Mouse (Mus musculus) intestine, embryonic 15.5 days (tissue): Measurements from ENCODE around the gene Gm9999. TPM values are rescaled to one million over a fixed set of nuclear protein-coding genes. Genes with fewer than 3 reads are reported as not detected.
A peak's percentile ranks its signal among the peaks of the same experiment; 100 is the strongest.
"Not testable (repeated sequence)": the region's sequence is repeated elsewhere in the genome, so short reads cannot be mapped to it uniquely, and the experiment has no call there.

ENCODE experiments used
- ATAC-seq: fragments of 200-750 bp; cut with Nextera tagmentation; 2 replicates; pipeline ENCODE4 v1.8.0; 2017; ENCODE audit warnings: moderate TSS enrichment, moderate library complexity
- H3K27ac ChIP-seq: fragments of 300-500 bp; sonication (generic); 2 replicates; pipeline ENCODE4 v1.5.1; 2015; ENCODE audit warnings: mild to moderate bottlenecking, inconsistent platforms
- H3K27me3 ChIP-seq: fragments of 300-500 bp; sonication (generic); replicated peaks from 2 replicates; pipeline ENCODE4 v1.6.1; 2015; ENCODE audit warnings: inconsistent platforms
- H3K36me3 ChIP-seq: fragments of 300-500 bp; sonication (generic); 2 replicates; pipeline ENCODE4 v1.6.1; 2015; ENCODE audit warnings: inconsistent platforms
- H3K4me1 ChIP-seq: fragments of 300-500 bp; sonication (generic); replicated peaks from 2 replicates; pipeline ENCODE4 v1.6.1; 2015; ENCODE audit warnings: inconsistent platforms
- H3K4me2 ChIP-seq: fragments of 300-500 bp; sonication (generic); replicated peaks from 2 replicates; pipeline ENCODE4 v1.6.1; 2015; ENCODE audit warnings: mild to moderate bottlenecking, inconsistent platforms
- H3K4me3 ChIP-seq: fragments of 300-500 bp; sonication (generic); replicated peaks from 2 replicates; pipeline ENCODE4 v1.5.1; 2015; ENCODE audit warnings: inconsistent platforms
- H3K9ac ChIP-seq: fragments of 300-500 bp; sonication (generic); 2 replicates; pipeline ENCODE4 v1.6.1; 2015; ENCODE audit warnings: inconsistent platforms
- H3K9me3 ChIP-seq: fragments of 300-500 bp; sonication (generic); 2 replicates; pipeline ENCODE4 v1.6.1; 2016; ENCODE audit warnings: inconsistent platforms
- WGBS: fragments of 180-500 bp; shearing (Covaris S2); methylation state at CpG from one replicate; pipeline ENCODE4 v1.1.7; 2015; 5-methylcytosine and 5-hydroxymethylcytosine counted together
- polyA plus RNA-seq: library from polyadenylated mRNA; unstranded; fragments of >200 nt; fragmentation: Nextera tagmentation; extraction: Ambion mirVana; gene quantifications from 2 replicates; pipeline ENCODE4 v1.2.1, GENCODE M21; 2015

The Gm9999 gene
- polyA plus RNA-seq, 1 experiment from 2014 or later = not detected

DNA sequence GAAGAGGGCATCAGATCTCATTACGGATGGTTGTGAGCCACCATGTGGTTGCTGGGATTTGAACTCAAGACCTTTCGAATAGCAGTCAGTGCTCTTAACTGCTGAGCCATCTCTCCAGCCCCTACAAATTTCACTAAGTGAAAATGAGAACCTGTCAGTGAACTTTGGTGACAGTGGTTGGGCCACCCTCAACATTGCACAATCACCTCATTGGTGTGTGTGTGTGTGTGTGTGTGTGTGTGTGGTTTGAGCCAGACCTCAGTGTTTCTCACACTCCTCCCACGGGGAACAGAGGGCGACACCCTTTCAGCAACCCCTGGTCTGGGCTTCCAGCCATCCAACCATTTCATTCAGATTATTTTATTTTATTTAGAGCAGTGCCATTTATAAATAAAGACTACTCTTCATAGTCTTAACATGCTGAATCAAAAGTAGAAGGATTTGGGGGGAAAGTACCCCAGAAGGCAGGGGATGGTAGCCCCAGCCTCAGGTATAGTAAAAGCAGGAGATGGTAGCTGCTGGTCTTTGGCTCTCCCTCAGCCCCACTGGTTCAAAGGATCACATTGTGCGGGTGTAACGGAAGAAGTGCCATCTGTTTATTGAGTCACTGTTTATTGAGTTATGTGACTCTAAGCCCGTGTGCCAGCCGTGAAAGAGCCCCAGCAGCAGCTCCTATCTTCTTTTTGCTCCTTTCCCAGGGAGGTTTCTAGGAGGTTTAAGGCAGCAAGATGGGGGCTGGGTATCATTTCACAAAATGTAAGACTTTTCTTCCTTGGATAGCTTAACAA lies 2.5 kb downstream of the Gm9999 start:
- Histone ChIP-seq H3K9me3 (no peaks in the 10 kb centered on the region), H3K4me3 (no peak overlapping the region), H3K4me1 (peaks cover 9% of the 10 kb centered on the region; the same call in 1 of the 2 replicates), H3K9ac (no peak overlapping the region), H3K4me2 (no peak overlapping the region), H3K27me3 (no peaks in the 10 kb centered on the region), H3K36me3 (no peaks in the 10 kb centered on the region), H3K27ac (peak overlapping the region; percentile 40; the same call in 1 of the 2 replicates)
- WGBS = 49% methylated on average over 8 of the region's 8 CpGs
- no peak for ATAC-seq

DNA sequence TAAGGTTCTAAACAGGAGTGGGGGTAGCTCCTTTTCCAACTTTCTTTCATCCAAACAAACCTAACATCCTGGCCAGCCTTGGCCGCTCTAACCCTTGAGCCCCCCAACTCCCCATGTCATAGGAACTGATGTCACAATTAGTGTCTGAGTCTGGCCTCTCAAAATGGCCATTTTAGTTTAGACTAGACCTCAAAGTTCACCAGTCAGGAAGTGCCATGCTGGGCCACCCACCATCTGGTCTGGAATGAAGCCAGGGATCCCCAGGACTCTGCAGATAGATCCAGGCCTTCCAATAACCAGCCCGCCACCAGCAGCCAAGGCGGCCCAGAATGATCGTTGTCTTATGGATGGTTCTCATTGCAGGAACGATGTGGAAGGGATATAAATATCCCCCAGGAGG lies 3.3 kb downstream of the Gm9999 start:
- Histone ChIP-seq H3K4me3 (no peak overlapping the region), H3K36me3 (no peaks in the 10 kb centered on the region), H3K4me1 (peaks cover 9% of the 10 kb centered on the region; the same call in 1 of the 2 replicates), H3K4me2 (no peak overlapping the region), H3K27me3 (no peaks in the 10 kb centered on the region), H3K9ac (no peak overlapping the region), H3K9me3 (no peaks in the 10 kb centered on the region), H3K27ac (peak overlapping the region; percentile 40; the same call in 1 of the 2 replicates)
- 39% methylated on average over 5 of the region's 5 CpGs for WGBS
- ATAC-seq = peak; percentile 25; the same call in 1 of the 2 replicates

DNA sequence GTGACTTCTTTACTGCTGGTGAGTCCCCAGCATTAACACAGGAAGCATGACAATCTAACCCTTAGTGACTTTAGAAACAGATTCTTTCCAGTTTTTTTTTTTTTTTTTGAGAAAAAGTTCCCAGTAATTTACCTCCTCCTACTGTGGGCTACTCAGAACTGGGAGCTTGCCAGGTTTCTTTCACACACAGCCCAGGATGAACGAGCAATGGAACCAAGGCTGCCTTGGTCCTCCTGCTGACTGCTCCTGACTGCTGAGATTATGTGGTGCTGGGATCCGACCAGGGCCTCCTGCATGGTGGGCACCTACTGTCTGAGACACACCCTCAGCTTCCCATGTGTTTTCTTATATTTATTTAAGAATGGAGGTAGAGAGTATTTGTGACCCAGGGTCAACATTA lies 3.7 kb downstream of the Gm9999 start:
- ATAC-seq = 0 out of 2 replicates have a peak, but pooled peaks have one; percentile 31
- Histone ChIP-seq H3K27ac (0 out of 2 replicates have a peak overlapping the region, but pooled peaks have one; percentile 40), H3K36me3 (no peaks in the 10 kb centered on the region), H3K9me3 (no peaks in the 10 kb centered on the region), H3K4me3 (no peak overlapping the region), H3K27me3 (no peaks in the 10 kb centered on the region), H3K9ac (no peak overlapping the region), H3K4me2 (no peak overlapping the region), H3K4me1 (peaks cover 9% of the 10 kb centered on the region; the same call in 1 of the 2 replicates)
- 28% methylated on average over 2 of the region's 2 CpGs for WGBS

DNA sequence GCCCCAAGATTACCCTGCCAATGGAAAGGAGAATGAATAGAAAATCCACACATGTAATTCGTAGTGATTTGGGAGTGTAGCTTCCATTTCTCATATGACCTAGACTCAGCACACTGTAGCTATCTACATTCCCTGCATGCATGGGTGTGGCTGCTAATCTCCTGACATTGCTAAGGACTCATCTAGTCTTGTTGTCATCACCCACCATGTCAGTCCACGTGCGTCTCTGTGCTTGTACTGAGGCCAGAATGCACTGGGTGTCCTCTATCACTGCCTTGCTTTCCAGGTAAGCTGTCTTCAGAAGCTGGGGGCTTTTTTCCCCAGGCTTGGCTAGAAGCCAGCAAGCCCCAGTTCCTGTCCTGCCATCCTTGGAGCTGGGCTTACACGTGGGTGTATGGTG lies 6.0 kb downstream of the Gm9999 start:
- ATAC-seq, H3K4me2 ChIP-seq, H3K27ac ChIP-seq, H3K9ac ChIP-seq, H3K9me3 ChIP-seq, H3K27me3 ChIP-seq, H3K4me3 ChIP-seq, H3K4me1 ChIP-seq: not testable (repeated sequence)
- peaks cover 12% of the 10 kb centered on the region; the same call in 1 of the 2 replicates for H3K36me3 ChIP-seq
- WGBS = 61% methylated on average over 4 of the region's 4 CpGs

DNA sequence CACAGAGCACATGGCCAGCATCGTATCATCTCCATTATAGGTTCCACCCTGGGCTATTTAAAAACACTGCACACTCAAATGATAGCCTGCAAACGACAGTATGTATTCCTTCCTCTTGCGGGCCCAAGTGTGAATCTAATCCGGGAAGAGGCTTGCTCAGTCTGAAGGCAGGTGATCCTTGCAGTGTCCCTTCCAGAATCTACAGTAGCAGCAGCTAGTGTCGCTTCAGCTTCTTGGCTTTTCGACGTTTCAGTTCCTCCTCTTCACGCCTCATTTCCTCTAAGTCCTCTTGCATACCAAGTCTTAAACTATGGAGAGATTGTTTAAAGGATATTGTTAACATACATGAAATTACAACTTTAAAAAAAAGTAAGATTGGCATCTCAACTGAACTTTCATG lies 9.7 kb downstream of the Gm9999 start:
- no peak for ATAC-seq
- Histone ChIP-seq H3K27me3 (no peaks in the 10 kb centered on the region), H3K4me3 (no peak overlapping the region), H3K36me3 (peaks cover 27% of the 10 kb centered on the region), H3K27ac (no peak overlapping the region), H3K9me3 (no peaks in the 10 kb centered on the region), H3K9ac (no peak overlapping the region), H3K4me1 (0 out of 2 replicates have a peak, but pooled peaks cover 1% of the 10 kb centered on the region), H3K4me2 (no peak overlapping the region)
- WGBS = 88% methylated on average over 8 of the region's 8 CpGs

DNA sequence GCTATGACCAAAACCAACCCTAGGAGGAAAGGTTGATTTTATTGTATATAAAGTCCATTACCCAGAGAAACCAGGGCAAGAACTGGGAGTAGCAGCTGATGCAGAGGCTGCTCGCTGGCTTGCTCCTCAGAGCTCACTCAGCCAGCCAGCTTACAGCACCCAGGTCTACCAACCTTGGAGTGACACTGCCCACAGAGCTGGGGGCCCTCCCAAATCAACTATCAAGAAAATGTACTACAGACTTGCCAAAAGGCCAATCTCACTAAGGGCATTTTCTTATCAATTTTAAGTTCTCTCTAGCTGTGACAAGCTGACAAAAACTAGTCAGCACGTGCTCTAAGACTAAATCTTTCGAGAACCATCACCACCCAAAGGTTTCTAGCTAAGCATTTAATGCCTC lies 12.2 kb downstream of the Gm9999 start:
- WGBS = 98% methylated on average over 3 of the region's 3 CpGs
- Histone ChIP-seq H3K4me3 (no peak overlapping the region), H3K9me3 (no peaks in the 10 kb centered on the region), H3K36me3 (peaks cover 34% of the 10 kb centered on the region), H3K4me2 (no peak overlapping the region), H3K27ac (no peak overlapping the region), H3K9ac (no peak overlapping the region), H3K27me3 (no peaks in the 10 kb centered on the region), H3K4me1 (peaks cover 10% of the 10 kb centered on the region)
- no peak for ATAC-seq

DNA sequence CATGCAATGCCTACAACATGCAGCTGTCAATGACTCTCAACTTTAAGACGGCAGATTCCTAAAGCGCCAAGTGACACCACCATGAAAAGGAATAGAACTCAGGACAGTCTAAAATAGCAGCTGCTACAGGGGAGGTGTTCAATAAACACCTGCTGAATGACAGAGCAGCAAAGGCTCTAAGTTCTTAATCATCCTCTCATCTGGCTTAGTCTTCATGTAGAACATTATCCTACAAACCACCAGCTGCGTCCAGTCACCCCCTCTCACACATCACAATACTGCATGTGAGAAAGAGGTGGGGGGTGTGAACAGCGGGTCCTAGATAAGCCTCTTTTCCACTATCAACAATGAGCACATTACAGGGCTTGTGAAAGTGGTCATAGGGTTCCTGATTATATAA lies 13.6 kb downstream of the Gm9999 start:
- 93% methylated on average over 4 of the region's 4 CpGs for WGBS
- H3K4me3 ChIP-seq = no peak overlapping the region
- no peak for ATAC-seq
- peaks cover 34% of the 10 kb centered on the region for H3K36me3 ChIP-seq
- no peak overlapping the region for H3K9ac ChIP-seq
- no peak overlapping the region for H3K27ac ChIP-seq
- H3K4me1 ChIP-seq = peaks cover 19% of the 10 kb centered on the region
- H3K27me3 ChIP-seq = no peaks in the 10 kb centered on the region
- H3K4me2 ChIP-seq = no peak overlapping the region
- no peaks in the 10 kb centered on the region for H3K9me3 ChIP-seq

DNA sequence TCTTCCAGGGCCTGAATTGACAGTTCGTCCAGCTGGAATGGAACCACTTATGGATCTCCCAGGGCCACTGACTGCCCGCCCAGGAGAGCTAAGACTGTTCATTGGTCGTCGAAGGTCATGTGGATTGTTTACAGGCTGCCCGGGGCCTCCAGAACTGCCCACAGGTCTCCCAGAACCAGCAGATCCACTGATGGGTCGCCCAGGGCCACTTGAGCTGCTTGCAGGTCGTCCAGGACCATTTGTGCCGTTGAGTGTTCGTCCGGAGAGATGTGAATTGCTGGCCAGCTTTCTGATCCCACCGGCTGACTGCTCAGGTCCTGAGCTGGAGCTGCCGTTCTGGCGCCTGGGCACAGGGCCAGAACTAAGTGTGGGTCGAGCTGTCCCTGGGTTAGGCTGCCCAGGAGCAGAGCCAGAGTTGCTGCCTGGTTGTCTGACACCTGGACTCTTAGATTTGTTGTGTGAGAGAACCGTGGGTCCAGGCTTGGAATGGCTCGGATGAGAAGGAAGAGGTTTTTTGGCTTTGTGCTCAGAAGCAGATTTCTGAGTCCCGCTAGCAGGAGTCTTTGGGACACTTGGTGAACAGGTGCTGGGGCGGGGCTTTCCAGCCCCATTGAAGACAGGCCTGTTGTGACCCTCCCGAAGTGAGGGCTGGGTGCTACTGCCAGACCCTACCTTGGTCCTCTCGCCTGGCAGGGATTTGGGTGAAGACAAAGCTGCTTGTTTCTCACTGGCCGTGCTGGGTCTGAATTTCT lies 14.4 kb downstream of the Gm9999 start:
- Histone ChIP-seq H3K4me1 (peaks cover 20% of the 10 kb centered on the region), H3K4me2 (no peak overlapping the region), H3K36me3 (peaks cover 33% of the 10 kb centered on the region), H3K9me3 (no peaks in the 10 kb centered on the region), H3K27me3 (no peaks in the 10 kb centered on the region), H3K27ac (no peak overlapping the region), H3K4me3 (no peak overlapping the region), H3K9ac (no peak overlapping the region)
- ATAC-seq = no peak
- WGBS = 79% methylated on average over 21 of the region's 21 CpGs

DNA sequence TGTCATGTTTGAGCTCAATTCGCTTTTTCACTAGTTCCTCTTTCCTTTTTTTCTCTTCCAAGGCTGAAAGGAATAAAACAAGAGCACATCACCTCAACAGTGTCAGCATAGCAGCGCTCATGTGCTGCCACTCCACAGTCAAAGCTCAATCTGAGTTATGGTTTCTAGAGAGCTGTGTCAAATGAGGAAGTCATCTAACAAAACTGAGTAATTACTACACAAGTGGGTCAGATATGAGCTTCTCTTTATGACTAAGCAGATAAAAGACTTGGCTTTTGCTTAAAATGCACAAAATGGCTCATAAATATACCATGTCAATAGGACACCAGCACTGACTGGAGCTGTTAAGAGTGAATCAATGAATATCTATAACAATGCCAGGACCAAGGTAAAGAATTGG lies 15.6 kb downstream of the Gm9999 start:
- Histone ChIP-seq H3K27me3 (no peaks in the 10 kb centered on the region), H3K36me3 (peaks cover 26% of the 10 kb centered on the region), H3K27ac (no peak overlapping the region), H3K4me2 (no peak overlapping the region), H3K9ac (no peak overlapping the region), H3K4me3 (no peak overlapping the region), H3K4me1 (peaks cover 22% of the 10 kb centered on the region), H3K9me3 (no peaks in the 10 kb centered on the region)
- ATAC-seq = peak; percentile 69
- 87% methylated on average over 2 of the region's 2 CpGs for WGBS

DNA sequence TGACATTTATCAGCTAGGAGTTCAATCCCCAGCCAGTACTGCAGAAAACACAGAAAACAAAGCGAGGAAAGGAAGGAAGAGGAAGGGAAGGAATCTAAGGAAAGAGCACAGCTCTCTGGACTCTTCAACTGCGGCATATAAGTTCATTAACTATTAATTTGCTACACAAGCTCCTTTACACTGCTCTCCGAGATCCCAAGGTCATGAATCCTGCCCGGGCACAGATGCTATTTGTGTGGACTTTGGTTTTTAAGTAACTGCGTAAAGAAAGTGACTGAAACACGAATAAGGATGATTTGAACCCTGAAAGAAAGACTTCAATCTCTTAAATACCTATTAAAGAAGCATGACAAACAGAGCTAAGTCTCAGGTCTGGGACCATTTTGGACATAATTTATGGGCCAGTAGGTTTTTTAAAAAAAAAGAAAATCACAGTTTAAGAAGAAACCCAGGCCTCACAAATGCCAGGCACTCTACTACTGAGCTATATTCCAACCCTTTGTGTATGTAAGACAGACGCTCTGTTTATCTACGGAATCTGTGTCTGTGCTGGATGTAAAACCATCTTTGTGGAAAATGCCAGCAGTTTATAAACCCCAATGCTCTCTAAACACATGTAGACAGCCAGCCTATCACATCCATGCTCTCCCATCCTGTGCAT lies 16.7 kb downstream of the Gm9999 start:
- H3K27ac ChIP-seq = no peak overlapping the region; the same call in 1 of the 2 replicates
- H3K4me1 ChIP-seq = peaks cover 25% of the 10 kb centered on the region
- ATAC-seq = no peak; the same call in 1 of the 2 replicates
- H3K27me3 ChIP-seq = no peaks in the 10 kb centered on the region
- H3K9me3 ChIP-seq = no peaks in the 10 kb centered on the region
- no peak overlapping the region for H3K4me3 ChIP-seq
- WGBS = 35% methylated on average over 8 of the region's 8 CpGs
- no peak overlapping the region for H3K4me2 ChIP-seq
- peaks cover 21% of the 10 kb centered on the region for H3K36me3 ChIP-seq
- H3K9ac ChIP-seq = no peak overlapping the region

DNA sequence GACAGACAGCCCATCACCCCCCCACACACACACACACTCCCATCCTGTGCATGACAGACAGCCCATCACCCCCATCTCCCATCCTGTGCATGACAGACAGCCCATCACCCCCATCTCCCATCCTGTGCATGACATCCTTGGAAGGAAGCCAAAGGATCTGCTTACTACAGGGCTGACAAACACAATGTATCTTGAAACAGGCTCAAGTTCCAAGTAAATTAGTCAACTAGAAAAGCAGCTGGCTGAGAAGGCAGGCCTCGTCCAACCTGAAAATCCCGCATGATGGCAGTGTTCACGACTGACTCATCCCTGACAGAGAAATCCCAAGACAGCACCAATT lies 17.2 kb downstream of the Gm9999 start:
- peak; percentile 72; the same call in 1 of the 2 replicates for ATAC-seq
- Histone ChIP-seq H3K4me1 (peaks cover 25% of the 10 kb centered on the region), H3K27ac (no peak overlapping the region; the same call in 1 of the 2 replicates), H3K9ac (no peak overlapping the region), H3K9me3 (no peaks in the 10 kb centered on the region), H3K36me3 (peaks cover 16% of the 10 kb centered on the region), H3K4me2 (no peak overlapping the region), H3K27me3 (no peaks in the 10 kb centered on the region), H3K4me3 (no peak overlapping the region)
- WGBS = 34% methylated on average over 3 of the region's 3 CpGs
